Mouse (Mus musculus) lung, adult 18-20 months (tissue): ENCODE data around the gene Nlgn3.
"Not testable (repeated sequence)": the region's sequence is repeated elsewhere in the genome, so short reads cannot be mapped to it uniquely, and the experiment has no call there.

ENCODE experiments used
- DNase-seq, 2 experiments: peaks; one replicate each; pipeline ENCODE4 v3.0.0; 2022; ENCODE audit warnings: mixed read lengths in 2 of 2

The Nlgn3 gene

GRCm38 (mm10) chrX:101300427-101301030 lies 1.6 kb downstream of the Nlgn3 start:
- no peak for DNase-seq

GRCm38 (mm10) chrX:101301654-101302053 lies 2.7 kb downstream of the Nlgn3 start:
- DNase-seq, result no peak

DNA sequence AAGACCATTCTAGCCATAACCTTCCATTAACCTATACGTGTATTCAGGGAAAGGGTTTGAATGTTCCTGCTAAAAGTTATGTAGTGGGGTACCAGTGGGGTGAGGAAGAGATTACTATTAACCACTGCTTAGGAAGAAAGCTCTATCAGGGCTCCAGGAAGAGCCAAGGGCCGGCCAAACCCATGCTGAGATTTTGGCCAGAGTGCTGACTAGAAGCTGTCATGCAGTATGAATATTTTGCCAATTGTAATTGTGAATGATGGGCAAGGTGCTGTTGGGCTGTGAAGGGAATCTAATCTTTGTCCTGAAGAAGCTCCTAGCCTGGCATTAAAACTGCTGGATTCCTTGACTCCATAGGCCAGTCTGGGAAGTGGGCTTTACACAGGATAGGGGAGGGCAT lies 5.7 kb downstream of the Nlgn3 start:
- DNase-seq, result no peak

DNA sequence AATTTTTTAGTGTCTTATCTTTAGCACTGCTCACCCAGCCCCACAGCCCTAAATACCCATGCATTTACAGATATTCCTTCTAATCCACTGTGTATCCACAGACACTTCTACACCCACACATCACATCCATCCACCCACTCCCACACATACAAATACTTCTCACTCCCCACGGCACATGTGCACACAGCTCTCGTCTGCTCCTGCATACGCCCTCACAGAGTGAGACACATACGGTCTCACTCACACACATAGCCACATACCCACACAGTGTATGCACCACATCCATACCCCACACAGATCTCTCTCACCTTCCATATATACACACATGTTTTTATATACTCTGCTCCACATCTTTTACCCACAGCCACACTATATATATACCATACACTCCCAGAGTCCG lies 10.3 kb downstream of the Nlgn3 start:
- DNase-seq, result no peak

GRCm38 (mm10) chrX:101313625-101314359 lies 14.8 kb downstream of the Nlgn3 start:
- no peak for DNase-seq

- no peak for DNase-seq
These were observed 20.8 kb downstream of the Nlgn3 start for GRCm38 (mm10) chrX:101319775-101320174.

DNA sequence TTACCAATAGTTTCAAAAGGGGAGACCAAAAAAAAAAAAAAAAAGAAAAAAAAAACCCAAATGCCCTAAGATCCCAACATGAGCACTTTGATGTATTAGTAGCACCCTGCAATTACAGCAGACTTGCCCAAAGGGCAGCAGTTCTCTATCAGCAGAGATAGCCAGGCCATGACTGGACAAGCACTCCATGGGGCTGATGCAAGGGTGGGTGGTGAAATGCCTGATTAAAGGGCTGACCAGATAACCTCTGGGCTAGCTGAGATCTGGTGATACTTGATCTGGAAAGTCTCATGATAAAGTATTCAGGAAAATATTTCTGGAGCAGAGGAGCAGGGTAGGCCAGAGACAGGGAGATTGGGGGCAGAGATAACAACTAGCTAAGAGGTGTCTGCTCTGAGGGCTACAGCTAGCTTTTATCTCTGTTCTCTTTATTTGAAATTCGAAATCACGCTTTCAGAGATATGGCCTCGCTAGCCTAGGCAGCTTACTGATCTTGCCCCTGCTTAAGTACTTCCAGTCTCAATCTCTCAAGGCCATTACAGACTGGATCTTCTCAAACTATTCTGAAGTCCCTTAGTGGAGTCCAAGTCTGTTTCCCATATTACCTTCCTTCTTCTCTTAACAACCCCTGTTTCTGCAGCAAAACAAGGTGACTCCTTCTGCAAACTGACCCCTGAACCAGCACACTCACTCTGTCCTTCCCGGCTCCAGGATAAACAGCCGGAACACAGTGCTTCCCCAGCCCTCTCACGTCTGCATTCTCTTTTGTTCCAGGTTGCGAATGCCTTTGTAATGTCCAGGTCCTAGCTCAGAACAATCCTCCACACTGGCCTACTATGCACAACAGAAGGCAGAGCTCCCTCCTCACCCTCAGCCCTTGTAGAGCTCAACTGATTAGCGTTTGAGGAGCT lies 27.3 kb downstream of the Nlgn3 start:
- no peak for DNase-seq

DNA sequence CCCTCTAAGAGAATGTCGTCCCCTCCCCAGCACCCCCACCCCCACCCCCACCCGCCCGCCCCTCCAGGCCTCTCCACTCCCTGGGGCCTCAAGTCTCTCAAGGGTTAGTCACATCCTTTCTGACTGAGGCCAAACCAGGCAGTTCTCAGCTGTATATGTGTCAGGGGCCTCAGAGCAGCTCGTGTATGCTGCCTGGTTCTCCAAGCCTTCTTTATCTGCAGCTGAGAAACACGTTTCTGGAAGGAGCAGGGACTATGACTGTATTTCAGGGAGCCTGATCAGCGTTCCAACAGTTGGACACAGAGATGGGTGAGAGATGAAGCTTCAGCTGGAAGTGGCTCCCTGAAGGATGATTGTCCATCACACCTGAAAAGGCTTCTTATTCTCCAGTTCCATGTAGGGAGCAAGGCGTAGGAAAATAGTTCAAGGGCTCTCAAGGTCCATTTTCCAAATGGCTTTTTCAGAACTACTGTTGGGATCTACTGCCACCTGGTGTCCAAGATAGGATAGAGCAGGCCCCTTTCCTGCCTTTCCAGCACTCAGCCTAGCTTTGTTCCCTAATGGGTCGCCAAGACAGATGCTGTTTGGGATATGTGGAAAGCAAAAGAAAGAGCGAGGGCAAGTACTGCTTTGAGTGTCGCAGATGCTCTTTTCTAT lies 30.5 kb downstream of the Nlgn3 start:
- DNase-seq, result peak; percentile 39 to 51

- no peak for DNase-seq
These were observed 33.0 kb downstream of the Nlgn3 start for GRCm38 (mm10) chrX:101332031-101332374.

GRCm38 (mm10) chrX:101332375-101333211 lies 33.6 kb downstream of the Nlgn3 start:
- peak; percentile 89 to 94 for DNase-seq

DNA sequence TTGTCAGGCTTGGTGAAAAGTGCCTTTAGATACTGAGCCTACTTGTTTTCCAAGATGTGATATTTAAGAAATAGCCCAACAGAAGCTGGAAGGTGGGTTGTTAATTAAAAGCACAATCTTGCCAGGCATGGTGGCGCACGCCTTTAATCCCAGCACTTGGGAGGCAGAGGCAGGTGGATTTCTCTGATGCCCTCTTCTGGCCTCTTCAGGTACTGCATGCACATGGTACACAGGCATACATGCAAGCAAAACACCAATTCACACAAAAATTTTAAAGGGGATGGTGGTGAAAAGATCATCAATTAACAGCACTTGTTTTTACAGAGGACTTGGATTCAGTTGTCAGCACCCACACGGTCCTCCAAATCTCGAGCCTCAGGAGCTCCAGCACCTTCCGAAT lies 35.6 kb downstream of the Nlgn3 start:
- DNase-seq, result peak in 1 of 2 experiments; percentile 3

DNA sequence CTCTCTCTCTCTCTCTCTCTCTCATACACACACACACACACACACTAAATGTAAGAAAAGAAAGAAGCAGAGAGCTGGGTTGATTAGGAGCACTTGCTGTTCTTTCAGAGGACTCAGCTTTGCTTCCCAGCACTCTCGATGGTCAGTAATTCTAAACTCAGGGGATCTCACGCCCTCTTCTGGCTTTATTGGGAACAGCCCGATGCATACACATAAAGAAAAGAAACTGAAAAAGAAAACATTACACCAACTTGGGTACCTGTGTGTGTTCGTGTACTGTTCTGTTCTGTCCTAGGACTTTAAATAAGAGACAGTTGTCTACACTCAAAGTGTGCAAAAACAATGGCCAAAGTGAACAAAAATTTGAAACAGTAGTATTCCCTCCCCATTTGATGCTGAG lies 39.7 kb downstream of the Nlgn3 start:
- no peak for DNase-seq

DNA sequence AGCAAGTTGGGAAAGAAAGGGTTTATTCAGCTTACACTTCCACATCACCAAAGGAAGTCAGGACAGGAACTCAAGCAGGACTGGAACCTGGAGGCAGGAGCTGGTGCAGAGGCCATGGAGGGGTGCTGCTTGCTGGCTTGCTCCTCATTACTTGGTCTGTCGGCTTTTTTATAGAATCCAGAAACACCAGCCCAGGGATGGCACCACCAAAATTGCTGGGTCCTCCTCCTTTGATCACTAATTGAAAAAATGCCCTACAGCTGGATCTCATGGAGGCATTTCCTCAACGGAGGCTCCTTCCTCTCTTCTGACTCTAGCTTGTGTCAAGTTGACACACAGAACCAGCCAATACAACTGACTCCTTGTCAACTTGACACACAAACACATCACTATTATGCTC lies 43.9 kb downstream of the Nlgn3 start:
- DNase-seq, result not testable (repeated sequence)

- no peak for DNase-seq
These were observed 46.5 kb downstream of the Nlgn3 start for GRCm38 (mm10) chrX:101345456-101345855.

- no peak for DNase-seq
These were observed 47.5 kb downstream of the Nlgn3 start for GRCm38 (mm10) chrX:101346475-101346874.

- DNase-seq, result no peak
These were observed 52.2 kb downstream of the Nlgn3 start for GRCm38 (mm10) chrX:101351188-101351587.

DNA sequence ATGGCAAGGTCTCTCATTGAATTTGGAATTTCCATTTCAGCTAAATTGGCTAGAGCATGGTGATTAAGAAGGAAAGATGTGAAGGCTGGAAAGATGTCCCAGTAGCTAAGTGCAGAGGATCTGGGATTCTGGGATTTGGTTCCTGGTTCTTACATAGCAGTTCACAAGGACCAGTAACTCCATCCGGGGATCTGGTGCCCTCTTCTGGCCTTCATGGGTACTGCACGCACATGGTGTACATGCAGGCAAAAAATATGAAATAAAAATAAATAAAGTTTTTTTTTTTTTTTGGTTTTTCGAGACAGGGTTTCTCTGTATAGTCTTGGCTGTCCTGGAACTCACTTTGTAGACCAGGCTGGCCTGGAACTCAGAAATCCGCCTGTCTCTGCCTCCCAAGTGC lies 59.9 kb downstream of the Nlgn3 start:
- not testable (repeated sequence) for DNase-seq

- peak in 1 of 2 experiments; percentile 11 for DNase-seq
These were observed 70.0 kb downstream of the Nlgn3 start for GRCm38 (mm10) chrX:101369001-101369400.

DNA sequence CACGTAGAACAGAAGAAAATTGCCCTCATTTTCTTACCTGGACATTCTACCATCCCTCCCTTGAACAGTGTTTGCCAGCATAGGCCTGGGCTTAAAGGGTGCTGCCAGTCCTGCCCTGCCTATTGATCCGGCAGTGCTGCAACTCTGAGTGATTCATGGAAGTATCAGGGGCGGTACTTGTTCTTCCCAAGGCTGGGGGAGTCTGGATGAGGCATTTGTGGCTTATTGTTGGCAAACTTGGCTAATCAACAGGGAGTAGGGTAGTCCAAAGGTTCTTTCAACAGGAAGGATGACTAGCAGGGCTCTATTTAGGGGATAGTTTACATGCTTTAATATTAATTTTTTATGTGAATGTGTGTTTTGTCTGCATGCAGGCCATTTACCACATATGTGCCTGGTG lies 71.6 kb downstream of the Nlgn3 start:
- DNase-seq, result no peak

DNA sequence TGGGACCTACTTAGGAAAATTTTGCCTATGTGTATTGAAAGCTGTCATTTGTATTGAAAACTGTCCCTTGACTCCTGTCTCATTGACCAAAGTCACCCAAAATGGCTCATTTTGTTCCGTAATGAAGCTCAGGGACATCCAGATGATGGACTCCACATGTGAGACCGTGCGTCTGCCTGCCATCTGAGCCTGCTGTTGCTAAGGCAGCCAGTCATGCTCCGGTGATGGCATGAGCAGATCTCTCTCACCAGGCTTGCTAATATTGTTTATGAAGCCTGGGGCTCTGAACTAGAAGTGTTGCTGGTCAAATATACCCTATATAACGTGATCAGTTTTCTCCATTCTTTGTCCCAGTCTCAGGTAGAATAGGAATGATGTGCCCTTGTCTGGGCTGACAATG lies 74.0 kb downstream of the Nlgn3 start:
- no peak for DNase-seq
